Mouse (Mus musculus): ENCODE measurements around the gene Nxn.

Nxn gene

DNA sequence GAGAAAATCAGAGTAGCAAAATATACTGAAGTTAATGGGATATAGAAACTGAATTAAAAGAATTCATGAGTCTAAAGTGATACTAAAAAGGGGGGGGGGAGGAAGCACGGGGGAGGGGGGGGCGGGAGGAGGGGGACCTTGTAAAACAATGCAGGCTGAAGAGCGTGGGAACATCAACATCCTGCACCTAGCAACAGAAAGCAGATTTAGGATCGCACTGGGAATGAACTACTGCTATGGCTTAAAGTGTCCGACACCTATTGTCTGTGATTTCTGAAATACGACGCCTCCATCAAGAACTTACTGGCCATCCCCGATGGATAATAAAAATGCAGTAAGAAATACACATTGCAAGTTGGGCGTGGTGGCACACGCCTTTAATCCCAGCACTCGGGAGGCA, 95.6 kb downstream of the Nxn start:
- in situ Hi-C loops (cut with MseI, MboI) = no loop called here

DNA sequence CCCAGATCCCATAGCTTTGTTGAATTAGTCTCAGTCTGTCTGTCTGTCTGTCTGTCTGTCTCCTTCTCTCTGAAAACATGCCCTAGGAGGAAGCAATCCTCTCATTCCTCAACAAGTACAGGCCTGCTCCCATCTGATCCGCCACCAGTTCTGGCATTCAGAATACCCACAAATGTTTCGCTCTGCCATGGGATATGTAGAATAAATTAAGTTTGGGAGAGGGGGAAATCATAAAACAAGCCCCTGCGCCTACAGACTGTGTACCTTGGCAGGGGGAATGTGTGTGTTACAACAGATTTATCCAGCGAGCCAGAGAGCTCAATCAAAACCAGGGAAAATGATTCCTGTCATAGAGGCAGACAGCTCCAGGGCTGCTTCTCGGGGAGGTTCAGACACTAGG, 98.1 kb downstream of the Nxn start:
- in situ Hi-C loops (cut with MseI, MboI) = no loop called here

GRCm38 (mm10) chr11:76298457-76299000, 100.4 kb downstream of the Nxn start:
- in situ Hi-C loops (cut with MseI, MboI) = no loop called here

DNA sequence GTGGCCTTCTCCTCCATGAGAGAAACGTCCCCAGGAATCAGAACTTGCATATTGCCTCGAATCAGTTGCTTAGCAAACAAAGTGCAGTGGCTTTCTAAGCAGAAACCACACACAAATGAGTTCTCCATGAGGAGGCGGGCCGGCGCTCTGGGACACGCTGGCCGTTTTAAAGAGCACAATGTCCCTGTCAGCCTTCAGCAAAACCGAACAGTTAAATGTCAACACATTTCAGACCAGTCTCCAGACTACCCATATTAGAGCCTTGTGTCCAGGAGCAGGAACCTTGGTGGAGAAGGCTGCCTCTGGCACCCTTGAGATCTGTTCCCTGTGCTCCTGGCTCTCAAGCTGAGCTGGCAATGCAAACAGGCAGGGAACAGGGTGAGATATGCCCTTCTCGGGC, 101.7 kb downstream of the Nxn start:
- in situ Hi-C loops (cut with MseI, MboI) = no loop called here

- in situ Hi-C loops (cut with MseI, MboI) = no loop called here
Measured at GRCm38 (mm10) chr11:76294836-76295235, 104.1 kb downstream of the Nxn start.

GRCm38 (mm10) chr11:76294078-76294477, 104.9 kb downstream of the Nxn start:
- in situ Hi-C loops (cut with MseI, MboI) = no loop called here

GRCm38 (mm10) chr11:76292831-76293230, 106.1 kb downstream of the Nxn start:
- in situ Hi-C loops (cut with MseI, MboI) = no loop called here

DNA sequence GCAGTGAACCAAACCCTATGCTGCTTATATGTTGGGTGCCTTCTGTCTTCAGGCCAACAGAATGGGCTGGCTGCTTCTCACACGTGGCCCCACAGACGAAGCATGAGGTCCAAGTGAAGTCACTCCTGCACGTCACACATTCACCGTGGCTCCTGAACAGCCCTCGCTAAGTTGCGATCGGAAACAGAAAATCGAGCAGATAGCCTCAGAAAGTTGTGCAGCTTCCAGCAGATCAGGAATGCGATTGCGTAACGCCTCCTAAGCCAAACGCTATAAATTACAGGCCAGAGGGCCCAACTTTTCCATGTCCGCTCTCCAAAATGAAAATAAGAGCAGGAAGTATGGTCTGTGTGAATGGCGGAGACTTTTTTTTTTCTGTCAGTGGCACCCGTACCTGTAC, 106.5 kb downstream of the Nxn start:
- in situ Hi-C loops (cut with MseI, MboI) = no loop called here

DNA sequence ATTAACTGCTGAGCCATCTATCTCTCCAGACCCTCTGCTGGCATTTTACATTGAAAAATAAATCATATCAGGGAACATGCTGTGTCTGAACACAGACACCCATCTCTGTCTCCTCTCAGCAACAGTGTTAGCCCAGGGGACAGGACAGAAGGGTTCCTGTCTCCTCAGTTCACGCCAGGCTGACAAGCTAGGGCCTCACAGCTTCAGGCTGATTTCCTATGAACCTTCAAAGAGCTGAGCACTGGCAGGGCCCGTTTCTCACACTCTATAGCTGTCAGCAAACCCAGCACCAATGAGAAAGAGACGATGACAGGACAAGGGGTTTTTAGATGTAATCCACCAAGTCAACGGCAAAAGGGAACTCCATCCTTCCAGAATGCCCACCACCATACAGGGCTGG, 107.0 kb downstream of the Nxn start:
- in situ Hi-C loops (cut with MseI, MboI) = no loop called here

DNA sequence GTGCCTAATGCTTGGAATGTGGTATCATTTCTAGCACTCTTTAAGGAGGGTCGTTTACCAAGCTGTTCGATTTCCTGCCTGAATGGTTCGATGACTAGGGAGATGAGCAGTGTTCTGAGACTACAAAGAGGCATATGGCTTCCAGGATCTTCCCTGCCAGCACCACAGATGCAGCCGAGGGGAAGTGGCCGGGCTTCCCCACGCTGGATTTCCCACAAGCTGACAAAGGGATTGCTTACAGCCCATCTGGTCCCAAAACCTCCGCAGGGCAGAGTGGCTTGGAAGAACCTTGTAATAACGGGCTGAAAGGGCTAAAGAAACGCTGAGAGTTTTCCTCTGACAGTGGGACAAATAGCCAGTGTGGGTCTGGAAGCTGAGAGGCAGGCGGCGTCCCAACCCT, 108.6 kb downstream of the Nxn start:
- in situ Hi-C loops (cut with MseI, MboI) = no loop called here

DNA sequence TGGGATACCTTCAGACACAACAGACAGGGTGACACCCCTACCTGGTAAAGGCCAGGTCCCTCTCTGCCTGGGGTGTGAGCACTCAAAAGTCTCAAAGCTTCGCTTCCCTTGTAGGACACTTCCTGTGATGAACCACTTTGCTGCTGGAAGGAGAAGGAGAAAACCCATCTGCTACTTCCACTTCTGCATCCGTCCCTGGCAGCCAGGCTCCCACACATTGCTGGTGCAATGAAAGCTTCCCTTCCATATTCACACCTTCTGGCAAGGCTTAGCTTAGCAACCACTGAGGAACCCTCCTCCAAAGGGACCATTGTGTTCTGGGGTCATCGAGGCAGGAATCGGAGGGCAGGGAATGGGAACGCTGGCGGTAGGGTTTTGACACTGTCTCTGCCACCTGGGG, 110.3 kb downstream of the Nxn start:
- in situ Hi-C loops (cut with MseI, MboI) = no loop called here

DNA sequence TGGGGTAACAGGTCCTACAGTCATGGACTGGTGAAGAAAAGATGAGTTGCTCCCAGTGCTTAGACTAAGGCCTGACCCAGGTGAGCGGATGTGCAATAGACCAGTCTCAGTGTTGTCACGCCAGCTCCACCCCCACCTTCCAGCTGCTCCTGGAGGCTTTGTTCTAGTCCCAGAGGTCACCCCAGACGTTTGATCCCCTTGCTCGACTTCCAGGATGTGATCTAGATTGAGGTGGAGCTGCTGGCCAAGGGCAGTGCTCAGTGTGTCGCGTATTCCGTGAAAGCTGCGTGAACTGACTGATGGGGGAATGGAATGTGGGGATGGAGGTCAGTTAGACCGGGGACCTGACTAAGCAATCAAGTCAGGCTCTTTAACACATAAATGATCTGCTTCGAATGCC, 111.6 kb downstream of the Nxn start:
- in situ Hi-C loops (cut with MseI, MboI) = no loop called here

GRCm38 (mm10) chr11:76286534-76287126, 112.3 kb downstream of the Nxn start:
- in situ Hi-C loops (cut with MseI, MboI) = no loop called here

DNA sequence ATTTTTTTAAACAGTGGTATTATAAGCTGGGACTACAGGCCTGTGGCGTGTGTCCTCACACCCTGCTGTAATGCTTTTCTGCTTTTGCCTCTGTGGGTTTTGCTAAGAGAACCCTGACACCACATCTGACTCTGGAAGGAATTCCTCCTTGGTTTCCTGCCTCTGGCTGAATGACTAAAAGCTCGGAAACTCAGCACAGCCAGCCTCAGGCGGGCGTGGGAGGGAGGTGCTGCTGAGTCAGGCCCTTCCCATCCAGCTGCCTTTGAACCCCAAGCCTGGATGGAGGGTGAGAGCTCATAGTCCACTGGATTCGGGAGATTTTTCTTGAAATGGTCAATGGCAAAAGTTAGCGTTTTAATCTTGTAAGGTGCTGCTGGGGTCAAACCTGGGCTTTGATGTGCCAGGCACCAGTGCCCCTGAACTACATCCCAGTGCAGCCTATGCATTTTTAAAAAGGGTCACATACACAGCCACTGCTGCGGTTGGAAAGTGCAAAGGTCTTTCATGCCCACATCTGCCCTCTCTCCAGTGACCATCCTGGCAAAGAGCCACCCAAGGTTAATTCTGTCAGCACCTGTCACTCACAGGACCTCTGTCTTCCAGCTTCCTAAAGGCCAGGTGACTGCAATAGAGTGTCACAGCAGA, 113.4 kb downstream of the Nxn start:
- in situ Hi-C loops (cut with MseI, MboI) = no loop called here

- in situ Hi-C loops (cut with MseI, MboI) = no loop called here
Measured at GRCm38 (mm10) chr11:76283841-76284240, 115.1 kb downstream of the Nxn start.

- in situ Hi-C loops (cut with MseI, MboI) = no loop called here
Measured at GRCm38 (mm10) chr11:76279971-76280370, 119.0 kb downstream of the Nxn start.

- in situ Hi-C loops (cut with MseI, MboI) = no loop called here
Measured at GRCm38 (mm10) chr11:76278960-76279852, 119.7 kb downstream of the Nxn start.

DNA sequence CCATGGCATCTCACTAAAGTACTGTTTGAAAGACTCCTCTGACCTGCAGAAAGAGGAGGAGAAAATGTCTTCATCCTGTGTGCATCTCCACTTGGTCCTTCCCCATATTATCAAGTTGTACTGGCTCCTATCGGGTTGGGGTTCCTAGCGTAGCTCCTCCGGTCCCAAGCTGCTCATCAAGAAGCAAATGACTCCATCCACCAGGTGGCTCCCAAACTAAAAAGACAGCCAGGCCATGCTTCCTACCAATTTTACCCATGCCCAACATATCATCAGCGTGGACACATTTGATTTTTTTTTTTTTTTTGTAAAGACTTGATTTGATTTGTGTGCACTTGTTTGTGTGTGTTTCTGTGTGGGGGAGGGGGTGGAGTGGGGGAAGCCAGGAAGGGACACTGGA, 126.5 kb downstream of the Nxn start:
- in situ Hi-C loops (cut with MseI, MboI) = no loop called here

DNA sequence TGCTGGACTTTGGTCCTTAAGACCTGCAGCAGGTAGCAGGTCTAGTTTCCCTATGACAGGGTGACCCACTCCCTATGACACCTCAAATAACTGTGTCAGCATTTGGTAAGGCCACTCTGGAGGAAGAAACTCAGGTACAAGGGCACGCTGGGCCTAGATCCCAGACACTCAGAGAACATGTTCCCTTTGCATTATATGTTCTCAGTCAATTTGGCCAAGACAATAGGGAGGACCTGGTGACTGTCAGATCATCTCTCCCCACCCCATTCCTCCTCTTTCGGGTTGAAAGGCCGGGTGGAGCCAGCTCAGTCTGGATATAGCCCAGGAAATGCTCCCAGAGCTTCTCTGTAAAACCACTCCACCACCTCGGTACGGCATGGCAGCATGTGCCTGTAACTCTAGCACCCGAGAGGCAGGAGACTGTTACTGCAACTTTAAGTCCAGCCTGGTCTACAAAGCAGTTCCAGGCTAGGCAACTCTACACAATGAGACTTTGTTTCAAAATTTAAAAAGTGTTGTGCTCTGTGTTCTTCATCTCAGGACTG, 130.3 kb downstream of the Nxn start:
- in situ Hi-C loops (cut with MseI, MboI) = no loop called here

DNA sequence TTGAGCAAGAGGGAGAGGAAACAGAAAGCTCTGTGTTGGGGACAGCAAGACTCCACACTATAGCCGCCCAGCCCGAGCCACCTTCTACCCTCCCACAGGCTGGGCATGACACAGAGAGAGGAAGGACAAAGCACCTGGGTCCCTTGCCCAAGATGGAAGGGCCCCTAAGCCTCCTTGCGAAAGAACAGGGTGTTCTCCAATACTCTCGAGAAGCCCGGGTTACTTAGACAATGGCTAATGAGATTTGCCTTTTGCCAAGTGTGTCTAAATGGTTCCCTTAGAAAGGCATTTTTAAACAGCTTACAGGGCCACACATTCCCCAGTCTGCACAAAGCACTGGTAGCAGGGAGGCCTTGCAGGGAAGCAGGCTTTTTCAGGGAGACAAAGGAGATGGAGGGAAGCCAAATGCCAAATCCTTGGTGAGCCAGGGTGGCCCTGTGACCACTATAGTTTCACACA, 130.9 kb downstream of the Nxn start:
- in situ Hi-C loops (cut with MseI, MboI) = no loop called here

- in situ Hi-C loops (cut with MseI, MboI) = no loop called here
Measured at GRCm38 (mm10) chr11:76267550-76267949, 131.4 kb downstream of the Nxn start.

All from mouse trophoblast stem cell (cell line).